Mouse (Mus musculus) natural killer cell, adult 2 months (primary cell): ENCODE measurements around the gene Rbfox3.

Experiments used
- DNase-seq, 2 experiments: peaks; one replicate each; pipeline ENCODE4 v3.0.0; 2022; ENCODE audit warnings: low spot score in 2 of 2

Rbfox3 gene

DNA sequence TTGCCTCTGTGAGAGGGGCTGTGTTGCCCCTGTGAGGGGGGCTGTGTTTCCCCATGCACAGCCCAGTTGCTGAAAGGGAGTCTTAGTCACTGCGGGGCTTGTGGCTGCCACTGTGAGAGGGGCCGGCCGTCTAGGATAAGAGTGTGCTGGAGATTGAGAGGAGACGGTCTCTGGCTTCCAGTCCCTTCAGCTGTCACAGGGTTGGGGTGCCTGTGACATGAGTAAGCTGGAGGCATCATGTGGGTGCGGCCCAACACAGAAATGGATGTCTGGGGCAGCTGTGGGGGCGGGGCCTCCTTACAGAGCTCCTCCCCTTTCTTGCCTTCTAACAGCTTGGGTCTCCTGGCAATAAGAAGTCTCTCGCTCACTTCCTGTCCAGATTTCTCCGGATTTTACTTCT, 182.0 kb downstream of the Rbfox3 start:
- no peak for DNase-seq

DNA sequence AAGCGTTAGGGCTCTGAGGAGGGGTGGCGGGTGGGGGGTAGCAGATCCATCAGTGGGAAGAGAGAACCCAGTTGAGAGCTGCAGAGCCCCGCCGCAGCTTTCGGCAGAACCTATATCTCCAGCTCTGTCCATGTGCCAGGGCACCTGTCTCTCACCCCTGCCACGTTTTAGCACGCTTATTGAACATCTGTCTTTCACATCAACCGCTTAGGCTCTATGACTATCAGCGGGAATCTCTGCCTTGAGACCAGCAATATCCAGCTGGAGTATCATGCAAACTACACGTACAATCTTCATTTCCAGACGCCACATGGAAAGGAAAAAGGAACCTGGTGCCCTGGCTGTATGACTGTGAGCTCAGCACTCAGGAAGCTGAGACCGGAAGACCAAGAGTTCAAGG, 182.6 kb downstream of the Rbfox3 start:
- no peak for DNase-seq

DNA sequence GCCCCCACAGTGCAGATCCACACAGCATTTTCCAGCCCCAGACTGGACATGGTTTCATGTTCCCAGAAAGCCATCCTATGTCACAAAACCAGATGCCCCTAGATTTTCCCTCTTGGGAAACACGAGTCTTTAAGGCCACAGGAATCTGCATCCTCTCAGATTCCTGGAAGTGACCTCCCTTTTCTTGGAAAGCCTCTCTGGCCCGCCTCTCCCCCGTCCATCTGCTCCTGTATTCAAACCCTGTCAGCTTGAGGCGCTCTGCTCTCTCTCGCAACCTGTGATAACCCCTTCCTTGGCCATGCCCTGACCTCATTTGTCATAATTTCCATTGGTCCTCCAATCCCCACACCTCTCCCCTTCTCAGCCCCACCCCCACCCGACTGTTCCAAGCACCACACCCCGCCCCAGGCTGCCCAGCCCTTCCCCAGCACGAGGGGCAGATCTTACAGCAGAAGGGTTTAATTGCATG, 183.3 kb downstream of the Rbfox3 start:
- DNase-seq = no peak

DNA sequence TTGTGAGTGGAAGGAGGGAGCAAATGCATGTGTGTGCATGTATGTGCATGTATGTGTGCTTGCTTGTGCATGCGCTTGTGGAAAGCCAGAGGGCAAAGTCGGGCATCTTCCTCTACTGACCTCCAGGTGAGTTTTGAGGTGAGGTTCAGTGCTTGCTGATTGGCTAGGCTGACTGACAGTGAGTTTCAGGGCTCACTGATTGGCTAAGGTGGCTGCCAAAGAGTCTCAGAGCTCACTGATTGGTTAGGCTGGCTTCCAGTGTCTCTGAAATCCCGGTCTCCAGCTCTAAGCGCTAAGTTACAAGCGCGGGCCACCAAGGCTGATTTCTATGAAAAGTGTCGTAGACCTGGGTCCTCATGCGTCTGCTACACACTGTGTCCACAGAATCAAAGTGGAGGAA, 185.0 kb downstream of the Rbfox3 start:
- no peak for DNase-seq

DNA sequence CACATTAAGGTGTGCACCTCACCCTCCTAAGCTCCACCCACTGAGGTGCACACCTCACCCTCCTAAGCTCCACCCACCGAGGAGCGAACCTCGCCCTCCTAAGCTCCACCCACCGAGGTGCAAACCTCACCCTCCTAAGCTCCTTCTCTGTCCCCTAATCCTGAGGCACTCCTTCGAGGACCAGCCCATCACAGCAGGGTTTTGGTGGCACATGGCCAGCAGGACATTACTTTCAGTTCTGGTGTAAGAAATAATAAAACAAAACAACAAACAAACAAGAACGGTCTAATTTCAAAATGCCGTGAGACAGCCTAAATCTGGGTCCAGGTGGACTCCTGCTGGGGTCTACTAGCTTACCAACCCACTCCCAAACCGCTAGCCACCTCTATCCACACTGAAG, 187.0 kb downstream of the Rbfox3 start:
- DNase-seq = no peak

DNA sequence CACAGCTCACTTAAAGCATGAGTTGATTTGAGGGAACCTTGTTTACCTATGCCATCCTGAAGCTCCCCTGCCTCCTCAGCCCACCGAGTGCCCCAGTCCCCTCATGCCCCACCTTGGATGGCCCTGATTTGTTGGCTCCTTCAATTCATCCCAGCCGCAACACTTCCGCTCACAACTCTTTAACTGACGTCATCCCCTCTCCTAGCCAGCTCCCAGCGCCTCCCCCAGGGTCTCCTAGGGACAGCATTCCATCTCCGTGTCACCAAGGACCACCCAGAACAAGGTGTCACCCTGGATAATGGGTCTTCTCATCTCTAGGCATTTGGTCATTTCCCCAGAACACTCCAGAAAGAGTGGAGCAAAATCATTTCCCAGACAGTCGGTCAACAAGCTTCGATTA, 188.2 kb downstream of the Rbfox3 start:
- no peak for DNase-seq

DNA sequence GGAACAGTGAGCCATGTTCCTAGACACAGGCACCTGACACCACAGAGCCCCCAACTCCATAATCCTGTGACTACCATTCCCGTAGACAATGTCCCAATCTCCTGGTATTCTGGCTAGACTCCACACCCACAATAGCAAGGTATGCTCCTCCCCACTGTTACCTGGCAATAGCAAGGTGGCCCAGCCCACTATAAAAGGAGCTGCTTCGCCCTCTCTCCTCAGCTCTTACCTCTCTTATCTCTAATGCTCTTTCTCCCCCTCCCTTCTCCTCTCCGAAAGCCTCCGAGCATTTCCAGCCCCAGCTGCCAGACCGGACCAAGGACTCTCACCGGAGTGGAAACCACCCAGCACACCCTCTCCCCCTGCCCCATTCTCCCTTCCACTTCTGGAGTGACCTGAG, 189.5 kb downstream of the Rbfox3 start:
- DNase-seq = no peak

DNA sequence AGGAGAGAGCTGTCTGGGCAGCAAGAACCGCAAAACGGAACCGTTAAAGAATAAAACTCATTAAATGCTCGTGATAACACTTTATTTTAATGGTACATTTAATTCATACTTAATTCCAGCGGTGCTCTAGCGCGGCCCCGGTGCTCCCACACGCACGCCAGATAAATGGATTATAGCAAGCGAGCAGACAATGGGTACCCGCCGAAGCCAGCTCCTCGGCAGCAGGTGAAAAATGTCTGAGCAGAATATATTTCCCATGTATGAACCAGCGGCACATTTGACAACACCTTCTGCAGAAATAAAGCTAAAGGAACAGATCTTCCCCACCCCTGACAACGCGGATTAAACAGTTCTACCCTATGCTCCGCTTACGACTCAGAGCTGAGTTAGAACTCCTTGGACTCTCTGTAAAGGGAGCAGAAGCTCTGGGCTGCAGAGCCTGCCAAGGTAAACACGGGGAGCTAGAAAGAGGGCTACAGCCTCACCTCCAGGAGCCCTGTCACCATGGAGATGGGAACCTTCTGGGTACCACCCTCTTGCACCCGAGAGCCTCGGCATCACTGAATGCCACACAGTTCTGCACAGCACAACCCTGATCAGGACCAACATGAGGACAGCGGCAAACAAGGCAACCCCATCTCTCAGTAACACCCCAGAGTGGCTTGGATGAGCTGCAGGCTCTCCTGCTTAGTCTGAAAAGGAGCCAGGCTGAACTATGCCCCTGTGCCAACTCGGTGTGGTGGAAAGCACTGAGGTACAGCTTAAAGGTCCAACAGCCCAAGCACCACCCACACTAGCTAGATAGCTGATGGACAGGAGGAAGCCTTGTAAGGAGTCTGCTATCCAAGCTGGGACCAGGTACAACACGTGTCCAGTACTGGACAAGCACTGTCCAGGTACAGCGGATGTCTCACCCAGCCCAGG, 196.5 kb downstream of the Rbfox3 start:
- no peak for DNase-seq

DNA sequence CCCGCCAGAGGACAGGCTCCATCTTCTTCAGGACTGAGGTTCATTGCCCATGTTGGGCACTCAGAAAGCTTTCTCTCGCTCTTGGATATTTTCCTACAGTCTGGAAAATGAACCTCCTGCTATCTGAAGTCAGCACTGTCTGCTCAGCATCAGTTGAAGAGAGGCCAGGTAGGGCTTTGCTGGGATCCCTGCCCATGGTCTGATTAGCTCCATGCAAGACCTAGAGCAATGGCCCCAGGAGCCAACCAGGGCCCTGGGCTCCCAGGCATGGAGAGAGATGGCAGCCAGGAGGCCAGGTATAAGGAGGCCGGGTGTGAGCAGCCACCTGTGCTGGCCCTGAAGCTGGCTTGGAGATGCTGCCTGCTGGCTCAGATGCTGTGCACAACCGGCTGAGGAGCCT, 198.6 kb downstream of the Rbfox3 start:
- no peak for DNase-seq

DNA sequence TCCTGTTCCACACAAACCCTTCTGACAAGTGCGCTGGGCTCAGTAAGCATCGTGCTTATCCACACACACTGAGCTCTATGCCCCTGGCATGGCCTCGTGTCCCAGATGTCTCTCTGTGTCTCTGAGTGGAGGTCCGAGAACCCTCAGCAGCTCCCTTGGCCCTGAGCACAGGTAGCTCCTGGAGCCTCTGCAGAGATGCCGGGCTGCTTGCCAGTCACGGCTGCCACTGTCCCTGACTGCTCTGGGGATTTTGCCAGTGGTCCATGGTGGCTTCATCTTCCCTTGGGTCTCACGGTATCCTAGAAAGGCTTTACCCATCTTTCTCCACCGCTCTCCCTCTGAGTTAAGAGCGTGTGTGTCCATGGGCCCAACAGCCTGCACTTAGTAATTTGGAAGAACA, 199.3 kb downstream of the Rbfox3 start:
- DNase-seq = no peak

DNA sequence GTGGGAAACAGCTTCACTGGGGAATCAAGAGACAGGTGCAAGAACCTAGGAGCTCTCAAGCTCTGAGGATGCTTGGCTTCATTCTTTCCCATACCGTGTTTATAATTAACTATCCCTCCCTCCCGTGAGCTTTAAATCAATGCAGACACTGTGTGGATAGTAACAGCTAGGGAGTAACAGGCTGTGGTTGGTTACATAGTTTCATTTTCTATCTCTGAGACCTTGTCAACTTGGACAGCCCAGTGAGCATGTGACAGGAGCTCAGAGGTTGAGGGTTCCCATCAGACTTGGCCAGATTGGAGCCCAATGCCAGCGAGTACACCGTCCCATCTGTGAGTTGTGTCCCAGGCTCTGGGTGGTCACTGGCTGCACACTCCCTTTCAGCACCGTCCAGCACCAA, 201.4 kb downstream of the Rbfox3 start:
- DNase-seq = no peak

DNA sequence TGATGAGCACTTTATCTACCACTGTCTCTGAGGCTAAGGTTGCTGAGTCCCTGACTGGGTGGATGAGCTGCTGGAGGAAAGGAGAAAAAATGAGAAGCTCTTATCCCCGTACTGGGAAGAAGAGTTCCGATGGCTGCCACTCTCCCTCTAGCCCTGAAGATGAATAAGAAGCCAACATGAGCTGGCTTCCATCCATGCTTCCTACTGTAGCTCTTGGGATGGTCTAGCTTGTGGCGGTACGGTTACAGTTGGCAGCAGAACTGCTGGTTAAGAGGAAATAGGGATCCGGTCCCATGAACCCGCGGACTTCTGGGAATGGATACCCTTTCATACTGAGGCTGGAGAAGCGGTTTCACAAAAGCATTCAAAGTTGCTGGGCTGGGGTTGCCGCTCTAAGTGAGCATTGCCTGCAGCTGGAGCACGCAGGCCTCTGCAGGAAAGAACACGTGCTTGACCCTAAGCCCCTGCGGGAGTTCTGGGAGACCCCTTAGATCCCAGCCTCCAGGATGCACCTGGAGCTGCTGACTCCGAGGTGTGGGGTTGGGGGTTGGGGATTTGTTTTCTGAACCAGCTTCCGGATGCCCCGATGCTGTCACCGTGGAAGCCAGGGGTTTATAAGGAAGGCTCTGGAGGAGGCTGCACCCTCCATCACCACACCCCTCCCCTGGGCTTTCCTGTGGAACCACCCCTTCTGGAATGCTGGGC, 215.0 kb downstream of the Rbfox3 start:
- no peak for DNase-seq

DNA sequence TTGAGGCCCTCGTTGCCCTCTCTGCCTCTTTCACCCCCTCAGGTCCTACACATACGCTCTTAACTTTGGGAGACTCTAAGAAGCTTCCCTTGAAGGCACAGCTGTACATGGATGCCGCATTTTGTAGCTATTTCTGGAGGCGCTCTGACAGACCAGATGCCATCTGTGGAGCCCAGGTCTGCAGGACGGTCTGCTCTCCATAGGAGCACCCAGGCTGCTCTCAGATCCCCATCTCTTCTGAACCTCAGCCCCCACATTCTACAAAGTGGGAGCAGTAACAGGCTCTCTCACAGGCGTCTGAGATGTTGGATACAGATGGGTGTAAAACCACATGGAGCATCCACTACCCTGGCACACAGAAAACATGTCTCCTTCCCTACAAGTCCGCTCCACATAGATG, 218.1 kb downstream of the Rbfox3 start:
- DNase-seq = no peak

DNA sequence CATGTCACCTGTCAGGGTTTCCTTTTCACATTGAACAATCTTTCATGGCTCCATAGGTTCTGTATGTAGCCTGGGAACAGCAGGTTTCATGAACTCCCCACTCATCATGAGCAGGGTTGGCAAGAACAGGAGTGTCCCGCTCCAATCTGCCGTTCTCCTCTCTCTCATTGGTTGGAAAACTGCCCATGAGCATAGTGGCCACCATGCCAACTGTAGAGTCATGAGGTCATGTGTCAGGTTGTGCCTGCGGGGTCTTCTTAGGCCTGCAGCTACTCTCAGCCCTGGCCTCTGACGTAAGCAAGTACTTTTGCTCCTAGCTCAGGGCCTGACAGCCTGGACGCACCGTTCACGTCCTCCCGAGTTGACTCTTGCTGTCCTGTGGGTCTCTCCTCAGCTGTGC, 221.1 kb downstream of the Rbfox3 start:
- no peak for DNase-seq

DNA sequence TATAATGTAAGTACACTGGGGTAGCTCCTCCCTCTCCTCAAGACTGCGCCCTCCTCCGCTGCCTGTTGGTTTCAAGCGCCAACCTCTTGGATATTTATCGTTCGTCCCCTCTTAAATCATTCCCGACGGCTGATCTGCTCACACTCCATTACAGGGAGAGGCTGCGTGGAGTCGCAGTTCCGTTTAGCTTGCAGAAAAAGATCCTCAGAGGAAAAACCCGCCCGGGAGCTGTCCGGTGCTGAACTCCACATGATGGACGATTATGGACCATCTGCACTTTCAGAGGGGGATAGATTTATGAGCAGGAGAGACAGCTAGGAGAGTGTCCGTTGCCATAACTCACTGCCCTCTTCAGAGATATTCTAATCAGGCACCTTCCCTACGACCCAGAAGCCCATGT, 226.0 kb downstream of the Rbfox3 start:
- DNase-seq = no peak

DNA sequence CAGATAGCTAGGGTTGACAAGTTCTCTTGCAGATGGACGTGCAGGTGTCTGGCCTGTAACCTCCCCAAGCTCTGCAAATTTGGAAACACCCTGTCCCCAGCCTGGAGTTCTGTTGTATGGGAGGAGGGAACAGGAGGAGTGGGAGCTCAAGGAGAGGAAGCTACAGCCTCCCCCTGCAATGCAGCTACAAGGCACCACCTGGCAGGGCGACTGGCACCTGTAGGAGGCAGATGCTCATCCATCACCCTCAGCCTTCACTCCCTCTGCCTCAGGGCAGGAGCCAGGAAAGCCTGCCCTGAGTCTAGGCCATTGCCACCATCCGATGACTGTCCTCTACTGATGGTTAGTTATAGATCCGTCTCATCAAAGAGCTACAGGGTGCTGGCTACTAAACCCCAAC, 226.7 kb downstream of the Rbfox3 start:
- no peak for DNase-seq

DNA sequence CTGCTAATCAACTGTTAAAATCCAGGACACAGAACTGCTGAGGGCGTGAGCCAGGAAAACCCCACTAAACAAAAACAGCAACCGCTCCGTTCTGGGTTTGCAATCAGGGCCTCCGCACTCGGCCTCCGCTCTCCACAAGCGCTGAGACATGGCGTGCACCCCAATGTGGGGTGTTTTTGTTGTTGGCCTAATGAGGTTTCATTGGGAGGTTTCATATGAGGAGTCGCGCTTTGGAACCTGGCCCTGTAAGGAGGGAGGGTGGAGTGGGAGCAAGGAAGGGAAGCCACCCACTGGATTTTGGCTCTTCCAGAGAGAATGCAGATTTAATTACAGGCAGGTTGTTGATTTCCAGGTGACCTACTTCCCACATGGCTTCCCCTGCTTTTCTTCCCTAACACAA, 230.7 kb downstream of the Rbfox3 start:
- no peak for DNase-seq

DNA sequence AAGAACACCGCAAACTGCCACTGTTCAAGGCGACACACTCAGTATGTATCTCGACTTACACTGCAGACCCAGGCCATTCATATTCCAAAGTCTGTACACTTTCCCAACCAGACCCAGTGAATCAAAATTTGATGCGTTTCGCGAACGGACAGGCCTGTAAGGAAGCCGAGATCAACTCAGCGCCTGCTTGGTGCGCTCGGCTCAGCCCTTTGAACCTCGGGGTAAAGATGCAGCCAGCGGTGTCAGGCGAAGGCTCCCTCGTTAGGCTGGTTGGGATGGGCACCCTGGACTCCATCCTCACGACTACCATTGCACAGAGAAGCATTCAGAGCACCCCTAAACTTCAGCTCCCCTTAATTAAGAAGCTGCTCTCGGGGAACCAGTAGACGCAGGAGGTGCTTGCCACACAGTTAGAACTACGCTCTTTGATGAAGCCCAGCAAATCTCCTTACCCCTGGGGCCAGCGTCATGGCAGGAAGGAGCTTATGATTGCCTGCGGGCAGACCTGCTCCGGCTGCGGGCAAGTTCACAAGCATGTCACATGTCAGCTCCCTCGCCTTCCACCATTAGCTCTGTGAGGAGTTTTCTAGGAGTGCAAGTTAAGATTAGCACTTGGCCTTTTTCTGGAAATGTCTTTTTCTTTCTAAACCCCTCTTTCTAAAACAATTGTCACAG, 231.5 kb downstream of the Rbfox3 start:
- DNase-seq = no peak

DNA sequence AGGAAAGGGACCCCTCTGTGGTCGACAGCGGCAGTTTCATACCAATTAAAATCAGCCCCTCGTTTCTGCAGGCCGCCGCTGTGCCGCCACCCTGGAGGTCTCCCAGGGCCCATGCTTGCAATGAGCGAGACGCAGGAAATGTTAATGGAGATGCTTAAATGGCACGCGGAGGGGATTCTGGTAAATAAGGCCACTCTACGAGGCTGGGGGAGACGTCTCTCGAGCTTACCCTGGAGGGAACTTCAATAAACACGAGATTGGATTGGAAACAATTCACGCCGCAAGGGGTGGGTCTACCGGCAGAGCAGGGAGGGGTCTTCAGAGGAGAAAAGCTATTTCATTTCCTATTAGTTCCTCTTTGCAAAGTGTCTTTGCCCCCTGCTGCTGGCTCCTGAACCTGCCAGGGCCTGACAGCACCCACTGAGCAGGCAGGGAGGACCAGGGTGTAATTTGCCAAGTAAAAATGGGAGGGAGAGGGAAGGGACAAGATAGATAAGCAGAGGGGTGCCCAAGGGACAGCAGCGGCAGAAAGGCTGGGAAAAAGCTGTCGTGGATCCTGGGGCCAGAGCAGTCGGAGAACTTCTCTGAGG, 232.8 kb downstream of the Rbfox3 start:
- no peak for DNase-seq

DNA sequence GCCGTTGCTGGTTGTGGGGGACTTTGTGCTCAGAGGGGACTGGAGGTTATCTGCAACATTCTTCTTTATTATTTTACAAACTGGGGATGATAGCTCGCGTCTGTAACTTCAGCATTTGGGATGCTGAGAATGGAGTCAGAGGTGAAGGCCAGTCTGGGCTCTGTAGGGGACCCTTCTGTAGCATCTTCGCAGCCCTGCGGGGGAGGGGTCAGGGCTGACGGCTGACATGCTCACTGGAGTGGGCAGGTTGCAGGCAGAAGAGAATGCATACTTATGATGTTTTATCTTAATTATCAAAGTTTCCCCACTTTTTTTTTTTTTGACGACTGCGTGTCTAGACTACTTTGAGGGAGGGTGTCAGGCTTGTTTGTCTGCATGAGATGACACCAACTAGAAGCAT, 234.1 kb downstream of the Rbfox3 start:
- DNase-seq = no peak

DNA sequence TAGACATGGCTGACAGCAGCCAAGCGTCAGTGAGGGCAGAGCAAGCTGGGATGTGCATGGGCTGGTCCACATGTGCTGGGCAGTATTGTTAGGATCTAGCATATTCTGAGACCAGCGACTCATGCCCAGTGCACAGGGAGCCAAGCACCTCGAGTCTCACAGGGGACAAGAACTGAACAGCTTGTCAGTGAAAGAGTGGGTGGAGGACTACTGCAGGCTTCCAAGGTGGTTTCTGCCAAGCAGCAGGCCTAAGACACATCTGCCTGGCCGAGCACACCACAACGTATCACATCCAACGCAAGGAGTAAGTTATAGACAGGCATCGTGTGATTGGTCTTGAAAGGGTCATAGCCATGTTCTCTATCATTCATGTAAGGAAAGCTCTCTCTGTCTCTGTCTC, 235.0 kb downstream of the Rbfox3 start:
- DNase-seq = no peak

DNA sequence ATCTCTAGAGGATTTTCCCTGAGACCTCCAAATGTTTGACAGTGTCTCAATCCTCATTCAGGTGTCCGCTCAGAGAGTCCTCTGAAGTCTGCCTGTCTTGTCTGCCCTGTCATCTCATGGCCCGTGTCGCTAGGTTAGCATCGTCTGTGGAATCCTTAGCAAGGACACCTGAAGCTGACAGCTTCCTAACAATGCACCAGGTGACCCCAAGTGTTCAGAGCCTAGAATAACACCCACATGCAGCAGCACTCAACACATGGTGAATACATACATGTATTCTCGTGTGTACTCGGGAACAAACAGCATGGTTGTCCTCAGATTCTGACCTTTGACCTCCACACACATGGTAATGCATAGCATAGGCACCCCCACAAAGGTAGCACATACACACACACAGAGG, 239.4 kb downstream of the Rbfox3 start:
- DNase-seq = no peak
